Comparison of ENCODE assay signal across 8 mouse cellular contexts in genomic region chr16:91546836-91547741, GRCm38 (mm10). TPM values are rescaled to one million over a fixed set of nuclear protein-coding genes. Genes with fewer than 3 reads are reported as not detected.
DNase-seq lines count a peak whose midpoint lies in the region; ATAC-seq and TF ChIP-seq lines count a peak whose summit lies in the region.

Gene Ifngr2 (plus strand): TSS chr16:91547072.

- peaks cover 6% of the 10 kb centered on the region for H3K79me3 ChIP-seq in C2C12 (ENCODE audit: low read depth)

- under 1% methylated on average over 51 of the region's 74 CpGs for WGBS in heart, embryonic 14.5 days
- WGBS in liver, postnatal 0 days (ENCODE audit: insufficient replicate concordance), result under 1% methylated on average over 52 of the region's 74 CpGs
- 2% methylated on average over 66 of the region's 74 CpGs for WGBS in neural tube, embryonic 13.5 days

- H3K4me3 ChIP-seq in C2C12 (ENCODE audit: insufficient read depth, poor library complexity, severe bottlenecking), result peak within 1 kb of the TSS; percentile 59
- peak within 1 kb of the TSS; percentile 87 to 100 for H3K4me3 ChIP-seq in heart, embryonic 14.5 days (ENCODE audit: control insufficient read depth in 1 of 2, insufficient read depth in 1 of 2, low read depth in 1 of 2, low read length in 2 of 2)
- peak within 1 kb of the TSS; percentile 86 for H3K4me3 ChIP-seq in liver, postnatal 0 days (ENCODE audit: low read depth, low read length)
- peak within 1 kb of the TSS; percentile 86 for H3K4me3 ChIP-seq in neural tube, embryonic 13.5 days

- peaks cover 30 to 50% of the 10 kb centered on the region in 2 experiments for H3K4me1 ChIP-seq in heart, embryonic 14.5 days (ENCODE audit: control insufficient read depth in 2 of 2, insufficient read depth in 2 of 2, low read length in 2 of 2)
- H3K4me1 ChIP-seq in liver, postnatal 0 days (ENCODE audit: insufficient read depth), result peaks cover 53% of the 10 kb centered on the region
- H3K4me1 ChIP-seq in neural tube, embryonic 13.5 days (replicated peaks), result peaks cover 30% of the 10 kb centered on the region

- peak; percentile 74 for ATAC-seq in erythroblast, adult 5-6 weeks (replicated peaks; ENCODE audit: low FRiP score, poor library complexity, severe bottlenecking)
- peak; percentile 85 for ATAC-seq in heart, embryonic 14.5 days (ENCODE audit: insufficient number of reproducible peaks, insufficient read depth, low FRiP score, low read depth)
- peak; percentile 86 for ATAC-seq in liver, postnatal 0 days
- ATAC-seq in neural tube, embryonic 13.5 days (ENCODE audit: low read depth), result peak; percentile 89

- H3K79me2 ChIP-seq in C2C12 (ENCODE audit: control insufficient read depth, insufficient read depth), result peaks cover 22% of the 10 kb centered on the region

- H3K9me3 ChIP-seq in heart, embryonic 14.5 days (ENCODE audit: control insufficient read depth, low read length), result no peaks in the 10 kb centered on the region
- no peaks in the 10 kb centered on the region for H3K9me3 ChIP-seq in liver, postnatal 0 days (ENCODE audit: low read length)
- no peaks in the 10 kb centered on the region for H3K9me3 ChIP-seq in neural tube, embryonic 13.5 days

- H3K36me3 ChIP-seq in C2C12 (ENCODE audit: control insufficient read depth, insufficient read depth), result no peaks in the 10 kb centered on the region
- 0 out of 2 replicates have a peak, but pooled peaks cover 4% of the 10 kb centered on the region for H3K36me3 ChIP-seq in heart, embryonic 14.5 days (ENCODE audit: control insufficient read depth, insufficient read depth, low read length)
- peaks cover 10% of the 10 kb centered on the region; the same call in 1 of the 2 replicates for H3K36me3 ChIP-seq in liver, postnatal 0 days (replicated peaks; ENCODE audit: insufficient read depth, low read length)
- no peaks in the 10 kb centered on the region for H3K36me3 ChIP-seq in neural tube, embryonic 13.5 days

- peak within 1 kb of the TSS; percentile 69 for H3ac ChIP-seq in C2C12 (ENCODE audit: control insufficient read depth, insufficient read length, low read depth)

- peak within 1 kb of the TSS; percentile 99 for H3K9ac ChIP-seq in heart, embryonic 14.5 days (ENCODE audit: low read length)
- H3K9ac ChIP-seq in liver, postnatal 0 days (replicated peaks), result peak within 1 kb of the TSS; percentile 95
- peak within 1 kb of the TSS; percentile 96 for H3K9ac ChIP-seq in neural tube, embryonic 13.5 days

- peak within 1 kb of the TSS; percentile 90 for H3K4me2 ChIP-seq in heart, embryonic 14.5 days (ENCODE audit: low read length)
- peak within 1 kb of the TSS; percentile 89 for H3K4me2 ChIP-seq in liver, postnatal 0 days (ENCODE audit: low read depth, low read length)
- peak within 1 kb of the TSS; percentile 70 for H3K4me2 ChIP-seq in neural tube, embryonic 13.5 days

- peak; percentile 43 to 55 for DNase-seq in adrenal gland, postnatal 4 days (ENCODE audit: low spot score in 2 of 2)
- peak; percentile 83 for DNase-seq in kidney, postnatal 14 days
- DNase-seq in liver, postnatal 0 days, result peak; percentile 92
- DNase-seq in testis, postnatal 10 days (ENCODE audit: low spot score), result peak; percentile 82

- no peak for TF ChIP-seq EP300 in liver, postnatal 0 days (IDR thresholded peaks at IDR 0.05; ENCODE audit: low read depth)

- no peaks in the 10 kb centered on the region for H3K27me3 ChIP-seq in C2C12 (ENCODE audit: control insufficient read depth, insufficient read depth, insufficient read length)
- no peaks in the 10 kb centered on the region for H3K27me3 ChIP-seq in heart, embryonic 14.5 days (ENCODE audit: control insufficient read depth, insufficient read depth, low read length)
- H3K27me3 ChIP-seq in liver, postnatal 0 days (ENCODE audit: insufficient read depth, low read length), result no peaks in the 10 kb centered on the region
- no peaks in the 10 kb centered on the region for H3K27me3 ChIP-seq in neural tube, embryonic 13.5 days

- H3K27ac ChIP-seq in heart, embryonic 14.5 days (replicated peaks in 1 of 2; ENCODE audit: control insufficient read depth in 1 of 2, insufficient read depth in 1 of 2, low read depth in 2 of 2, low read length in 2 of 2), result peak within 1 kb of the TSS; percentile 85 to 95
- H3K27ac ChIP-seq in liver, postnatal 0 days (ENCODE audit: low read depth), result peak within 1 kb of the TSS; percentile 96
- peak within 1 kb of the TSS; percentile 59; the same call in 1 of the 2 replicates for H3K27ac ChIP-seq in neural tube, embryonic 13.5 days (replicated peaks)

- no peak for TF ChIP-seq CTCF in C2C12 (IDR thresholded peaks at IDR 0.05; ENCODE audit: control insufficient read depth, insufficient read depth, insufficient read length)
- TF ChIP-seq CTCF in liver, postnatal 0 days (IDR thresholded peaks at IDR 0.05; ENCODE audit: low read depth), result no peak

TF ChIP-seq in C2C12, 6 proteins besides CTCF, POLR2A, EP300 and RAD21:
- TF ChIP-seq MYOG (IDR thresholded peaks at IDR 0.05; ENCODE audit: control insufficient read depth, extremely low read depth, insufficient read length), result no peak
TF ChIP-seq in C2C12: peak in this region for 0.

RNA-seq across cellular contexts. Expression of gene Ifngr2, which starts in this region (rescaled TPM):
- polyA plus RNA-seq in C2C12 (2012; fragmentation: generic; extraction: Trizol), result 9.1 TPM
- 10 to 100 TPM; 38.5 to 40.9 TPM for total RNA-seq in adrenal gland, postnatal 4 days (2021)
- total RNA-seq in erythroblast, adult 5-6 weeks (2015; ENCODE audit: low replicate concordance), result 6.7 and 13.3 TPM in 2 replicates
- 3.9 and 6.4 TPM in 2 replicates for total RNA-seq in erythroblast, adult 5-6 weeks (2017; ENCODE audit: low replicate concordance)
- polyA plus RNA-seq in heart, embryonic 14.5 days (2014; fragmentation: Nextera tagmentation; extraction: Ambion mirVana), result 140 and 146 TPM in 2 replicates
- polyA plus RNA-seq in liver, postnatal 0 days (2015; fragmentation: Nextera tagmentation; extraction: Ambion mirVana), result 18.2 and 20.8 TPM in 2 replicates
- polyA plus RNA-seq in neural tube, embryonic 13.5 days (2015; fragmentation: Nextera tagmentation; extraction: Ambion mirVana), result 59.4 and 75.3 TPM in 2 replicates

Comparison
In these comparisons a context has a peak if more than half of its experiments do, and no peak if none do; other contexts are left out.
1. Peak in every context shown above with its lines: DNase-seq, ATAC-seq, H3K4me3 ChIP-seq and H3K27ac ChIP-seq.